Mouse (Mus musculus): ENCODE results near the gene Adpgk.

DNA sequence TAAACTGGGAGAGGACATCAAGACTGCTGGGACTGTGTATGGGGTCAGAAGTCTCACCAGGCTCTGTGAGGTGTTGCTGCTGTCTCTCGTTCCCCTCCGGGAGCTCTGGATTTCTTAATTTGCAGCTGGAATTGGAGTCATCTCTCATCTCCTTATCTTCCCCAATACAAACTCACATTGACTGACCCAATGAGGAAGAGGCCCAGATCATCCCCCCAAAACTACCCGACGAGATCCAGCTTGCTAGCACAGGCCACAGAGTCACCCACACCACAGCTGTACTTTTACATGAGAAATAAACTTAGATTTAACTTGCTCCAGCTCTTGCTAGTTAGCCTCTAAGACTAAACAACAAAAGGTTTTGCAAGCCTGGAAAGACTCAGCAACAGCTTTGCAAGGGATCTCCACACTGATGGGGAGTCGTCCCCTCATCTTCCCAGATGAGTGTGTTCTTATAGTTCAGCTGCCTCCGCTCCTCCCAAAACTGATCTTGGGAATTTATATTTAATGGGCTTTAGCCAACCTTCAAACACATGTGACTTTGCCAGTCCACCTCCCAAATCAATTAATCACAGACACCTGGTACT lies 1.7 kb upstream of the Adpgk start:
- TF ChIP-seq CTCF (IDR thresholded peaks at IDR 0.05; ENCODE audit: low read depth) (no peak), EP300 (IDR thresholded peaks at IDR 0.05; ENCODE audit: low read depth) (no peak)

Data from heart, postnatal 0 days (tissue).